Mouse (Mus musculus) NIH3T3 (cell line): ENCODE results near the gene Zfp189.
A peak's percentile ranks its signal among the peaks of the same experiment; 100 is the strongest.
"Not testable (repeated sequence)": the region's sequence is repeated elsewhere in the genome, so short reads cannot be mapped to it uniquely, and the experiment has no call there.

ENCODE experiments used
- DNase-seq: peaks from one replicate; pipeline ENCODE4 v3.0.0-alpha.2; 2012; ENCODE audit warnings: low read depth

The Zfp189 gene

GRCm38 (mm10) chr4:49520572-49521340, at the start of gene Zfp189, which contains the start of gene Mrpl50:
TSS of gene Zfp189 (plus strand) at chr4:49521176.
TSS of gene Mrpl50 (minus strand) at chr4:49521093.
- peak; percentile 95 for DNase-seq

- no peak for DNase-seq
Observed at GRCm38 (mm10) chr4:49473435-49474100, 47.4 kb upstream of the Zfp189 start, which contains the start of gene Acnat1. TSS of gene Acnat1 (minus strand) at chr4:49473912.

- no peak for DNase-seq
Observed at GRCm38 (mm10) chr4:49474583-49474982, 46.4 kb upstream of the Zfp189 start.

GRCm38 (mm10) chr4:49478118-49478877, 42.7 kb upstream of the Zfp189 start:
- DNase-seq = no peak

- not testable (repeated sequence) for DNase-seq
Observed at GRCm38 (mm10) chr4:49479035-49479434, 41.9 kb upstream of the Zfp189 start.

GRCm38 (mm10) chr4:49480104-49480760, 40.7 kb upstream of the Zfp189 start:
- no peak for DNase-seq

GRCm38 (mm10) chr4:49480896-49481295, 40.1 kb upstream of the Zfp189 start:
- no peak for DNase-seq

- DNase-seq = no peak
Observed at GRCm38 (mm10) chr4:49485442-49485841, 35.5 kb upstream of the Zfp189 start.

GRCm38 (mm10) chr4:49485934-49486650, 34.9 kb upstream of the Zfp189 start:
- DNase-seq = not testable (repeated sequence)

- DNase-seq = no peak
Observed at GRCm38 (mm10) chr4:49503563-49503962, 17.4 kb upstream of the Zfp189 start.

- no peak for DNase-seq
Observed at GRCm38 (mm10) chr4:49506386-49506785, 14.6 kb upstream of the Zfp189 start, which contains the start of gene Baat. TSS of gene Baat (minus strand) at chr4:49506557.

GRCm38 (mm10) chr4:49509183-49509582, 11.8 kb upstream of the Zfp189 start:
- no peak for DNase-seq

- DNase-seq = not testable (repeated sequence)
Observed at GRCm38 (mm10) chr4:49510236-49510835, 10.6 kb upstream of the Zfp189 start.

GRCm38 (mm10) chr4:49512636-49513035, 8.3 kb upstream of the Zfp189 start:
- no peak for DNase-seq

- no peak for DNase-seq
Observed at GRCm38 (mm10) chr4:49514441-49514840, 6.5 kb upstream of the Zfp189 start.

- peak; percentile 30 for DNase-seq
Observed at GRCm38 (mm10) chr4:49519476-49519875, 1.5 kb upstream of the Zfp189 start.

- no peak for DNase-seq
Observed at GRCm38 (mm10) chr4:49521346-49521745, 370 bp downstream of the Zfp189 start.

- no peak for DNase-seq
Observed at GRCm38 (mm10) chr4:49522576-49522975, 1.6 kb downstream of the Zfp189 start.

- DNase-seq = no peak
Observed at GRCm38 (mm10) chr4:49535036-49535435, 14.1 kb downstream of the Zfp189 start.

GRCm38 (mm10) chr4:49535675-49536294, 14.8 kb downstream of the Zfp189 start:
- DNase-seq = no peak
